Mouse (Mus musculus) R1 (cell line): Measurements from ENCODE around the gene Cops7b.
"Not testable (repeated sequence)": the region's sequence is repeated elsewhere in the genome, so short reads cannot be mapped to it uniquely, and the experiment has no call there.

ENCODE experiments used
- DNase-seq: peaks from one replicate; pipeline ENCODE4 v3.0.0-alpha.2; 2018; ENCODE audit warnings: low read depth, low spot score

Gene Cops7b

DNA sequence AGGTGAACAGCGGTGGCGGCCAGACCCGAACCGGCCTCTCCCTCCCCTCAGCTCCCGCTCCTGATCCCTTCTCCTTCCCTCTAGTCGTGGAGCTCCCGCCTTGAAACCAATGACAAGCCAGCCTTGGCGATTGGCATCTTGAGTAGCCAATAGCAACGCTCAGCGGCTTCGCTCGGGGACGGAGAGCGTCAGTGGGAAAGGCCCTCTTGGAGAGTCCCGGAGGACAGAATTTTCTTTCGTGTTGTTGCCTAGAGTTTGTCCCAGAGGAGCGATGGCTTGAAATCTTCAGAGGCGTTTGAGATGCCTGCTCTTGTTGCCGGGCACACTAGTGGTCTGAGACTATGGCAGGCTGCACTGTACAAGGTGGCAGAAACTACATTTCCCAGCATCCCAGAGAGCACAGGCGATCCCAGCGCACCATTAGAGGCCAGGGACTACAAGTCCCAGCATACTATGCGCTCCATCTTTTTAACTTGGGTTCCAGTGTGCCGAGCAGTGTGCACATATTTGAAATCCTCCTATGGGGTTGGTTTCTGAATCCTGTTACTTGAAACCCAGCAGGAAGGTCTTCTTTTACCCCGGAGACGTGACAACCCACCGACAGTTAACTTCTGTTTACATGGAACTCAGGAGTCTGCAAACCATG, at the start of gene Cops7b, which contains the start of gene Pde6d:
Gene Cops7b (plus strand): TSS at position 454 of the 646 bp plus-strand sequence.
Gene Pde6d (minus strand): TSS at position 179 of the 646 bp plus-strand sequence.
- peak; percentile 99 for DNase-seq

DNA sequence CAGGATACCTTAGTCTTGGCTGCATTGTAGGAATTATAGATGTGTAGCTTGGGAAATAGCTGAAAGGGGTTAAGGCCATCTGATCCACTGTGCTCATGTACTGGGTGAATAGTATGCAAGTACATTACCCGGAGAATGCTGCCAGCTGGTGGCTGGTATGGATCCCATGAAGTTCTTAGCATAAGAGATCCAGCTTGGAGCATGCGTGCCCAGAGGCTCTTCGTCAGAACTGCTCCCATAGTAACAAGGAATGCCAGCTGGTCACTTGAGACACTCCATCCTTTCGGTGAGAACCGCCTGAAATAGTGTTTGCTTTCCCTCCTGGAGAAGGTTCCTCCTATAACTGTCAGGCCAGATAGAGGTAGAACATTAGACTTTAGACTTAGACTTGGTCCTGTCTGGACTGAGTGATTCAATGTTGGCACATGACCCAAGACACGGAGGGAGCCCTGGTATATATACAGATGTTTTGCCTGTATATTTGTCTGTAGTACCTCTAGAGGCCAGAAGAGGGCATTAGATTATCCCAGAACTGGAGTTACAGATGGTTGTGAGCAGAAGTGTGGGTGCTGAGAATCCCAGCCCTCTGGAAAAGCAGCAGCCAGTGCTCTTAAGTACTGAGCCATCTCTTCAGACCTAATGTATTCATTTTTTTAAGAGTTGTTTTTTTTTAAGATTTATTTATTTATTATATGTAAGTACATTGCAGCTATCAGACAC, 49.1 kb upstream of the Cops7b start:
- DNase-seq, result peak; percentile 87

DNA sequence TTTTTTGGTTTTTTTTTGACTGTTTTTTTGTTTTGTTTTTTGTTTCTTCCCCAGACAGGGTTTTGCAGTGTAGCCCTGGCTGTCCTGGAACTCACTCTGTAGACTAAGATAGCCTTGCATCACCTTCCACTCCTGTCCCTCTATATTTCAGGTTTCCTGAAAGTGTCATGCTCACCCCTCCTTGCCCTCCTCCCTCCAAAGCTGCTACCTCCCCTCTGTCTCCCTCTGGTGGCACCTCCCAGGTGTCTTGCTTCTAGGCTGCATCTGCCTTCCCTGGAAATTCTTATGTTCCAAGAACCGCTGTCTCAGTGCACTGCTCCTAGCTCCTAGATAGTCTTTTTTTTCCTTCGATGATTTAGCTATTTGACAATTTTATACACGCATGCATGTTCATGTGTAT, 44.3 kb upstream of the Cops7b start:
- DNase-seq, result peak; percentile 78

DNA sequence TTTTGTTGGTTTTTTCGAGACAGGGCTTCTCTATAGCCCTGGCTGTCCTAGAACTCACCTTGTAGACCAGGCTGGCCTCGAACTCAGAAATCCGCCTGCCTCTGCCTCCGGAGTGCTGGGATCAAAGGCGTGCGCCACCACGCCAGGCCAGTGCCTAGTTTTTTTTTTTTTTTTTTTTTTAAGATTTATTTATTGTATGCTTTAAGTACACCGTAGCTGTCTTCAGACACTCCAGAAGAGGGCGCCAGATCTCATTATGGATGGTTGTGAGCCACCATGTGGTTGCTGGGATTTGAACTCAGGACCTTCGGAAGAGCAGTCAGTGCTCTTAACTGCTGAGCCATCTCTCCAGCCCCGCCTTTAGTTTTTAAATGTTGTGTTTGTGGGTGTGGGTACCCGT, 43.1 kb upstream of the Cops7b start:
- DNase-seq, result not testable (repeated sequence)

DNA sequence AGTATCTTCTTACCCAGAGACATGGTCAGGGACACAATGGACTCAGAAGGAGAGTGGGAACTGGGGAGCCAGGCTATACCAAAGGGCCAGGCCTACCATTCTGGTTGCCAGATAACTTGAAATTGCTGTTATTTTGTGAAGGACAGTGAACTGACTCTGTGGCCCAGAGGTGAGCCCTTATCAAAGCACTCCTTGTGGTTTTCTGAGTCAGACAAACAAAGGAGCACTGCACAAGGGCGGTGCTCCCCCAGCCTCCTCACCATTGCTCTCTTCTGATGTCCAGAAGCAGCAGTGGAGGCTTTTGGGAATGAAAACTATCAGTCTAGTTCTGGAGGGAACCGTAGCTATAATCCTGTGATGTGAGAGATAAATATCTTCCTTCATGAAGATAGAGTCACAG, 40.1 kb upstream of the Cops7b start:
- DNase-seq, result no peak

DNA sequence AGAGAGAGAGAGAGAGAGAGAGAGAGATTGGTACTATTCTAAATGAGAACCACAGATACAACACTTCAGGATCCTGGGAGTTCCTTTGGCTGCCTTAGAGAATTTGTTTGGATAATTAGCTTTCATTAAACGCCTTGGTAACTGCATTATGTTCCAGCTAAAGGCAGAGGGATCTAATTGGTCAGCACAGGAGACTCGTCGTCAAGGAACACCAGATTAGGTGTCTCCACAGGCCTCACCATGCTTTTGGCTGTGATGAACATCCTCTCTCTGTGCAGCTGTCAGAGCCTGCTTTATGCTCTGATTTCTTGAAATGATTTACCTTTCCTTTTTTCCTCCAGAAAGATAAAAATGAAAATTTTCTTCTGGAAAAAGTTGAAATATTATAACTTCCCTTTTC, 35.9 kb upstream of the Cops7b start:
- DNase-seq, result no peak

DNA sequence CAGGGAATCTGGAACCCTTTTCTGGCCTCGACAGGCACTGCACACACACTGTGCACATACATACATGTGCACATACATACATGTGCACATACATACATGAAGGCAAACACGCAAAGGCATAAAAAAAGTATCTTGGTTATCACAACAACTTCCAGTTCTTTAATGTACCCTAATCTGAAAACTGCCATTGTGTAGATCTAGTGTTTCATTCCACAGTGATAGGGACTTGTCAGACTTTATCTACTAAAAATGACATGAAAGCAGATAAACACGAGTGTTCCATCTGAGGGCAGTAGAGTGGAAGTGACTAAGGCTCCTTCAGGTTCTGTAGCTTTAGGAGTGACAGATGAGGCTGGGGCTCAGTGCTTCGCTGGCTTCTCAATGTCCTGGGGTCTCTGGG, 31.4 kb upstream of the Cops7b start:
- DNase-seq, result no peak

DNA sequence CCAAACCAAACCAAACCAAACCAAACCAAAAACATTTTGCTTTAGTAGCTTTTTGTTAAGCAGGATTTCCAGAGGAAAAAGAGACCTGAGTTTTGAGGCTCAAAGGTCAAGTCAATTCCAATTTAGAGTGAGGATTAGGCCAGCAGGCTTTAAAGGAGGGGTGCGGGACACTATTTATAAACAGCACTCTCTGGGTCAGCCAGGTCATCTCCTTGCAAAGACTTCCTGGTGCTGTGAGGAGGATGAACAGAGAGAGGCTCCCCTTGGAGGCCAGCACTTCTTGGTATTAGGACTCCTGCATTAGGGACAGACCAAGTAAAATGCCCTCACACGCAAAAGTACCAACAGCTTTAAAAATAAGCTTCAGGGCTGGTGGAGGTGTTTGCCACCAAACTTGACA, 30.8 kb upstream of the Cops7b start:
- no peak for DNase-seq

DNA sequence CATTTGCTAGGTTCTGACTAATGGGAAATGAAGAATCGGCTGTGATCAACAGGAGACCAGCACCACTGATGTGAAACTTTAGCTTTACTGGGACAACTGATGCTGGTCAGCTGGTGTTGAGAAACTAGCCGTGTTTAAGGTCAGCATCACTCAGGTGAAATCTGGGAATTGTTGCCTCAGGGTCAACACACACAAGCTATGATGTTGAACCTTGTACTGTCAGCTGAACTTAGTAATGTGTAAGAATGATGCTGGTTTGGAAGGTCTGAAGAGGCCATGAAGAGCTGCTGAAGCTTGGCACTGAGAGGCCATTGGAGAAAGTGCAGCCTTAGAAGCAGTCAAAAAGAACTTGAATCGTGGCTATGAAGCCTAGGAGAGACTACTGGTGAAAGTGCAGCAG, 27.0 kb upstream of the Cops7b start:
- no peak for DNase-seq

DNA sequence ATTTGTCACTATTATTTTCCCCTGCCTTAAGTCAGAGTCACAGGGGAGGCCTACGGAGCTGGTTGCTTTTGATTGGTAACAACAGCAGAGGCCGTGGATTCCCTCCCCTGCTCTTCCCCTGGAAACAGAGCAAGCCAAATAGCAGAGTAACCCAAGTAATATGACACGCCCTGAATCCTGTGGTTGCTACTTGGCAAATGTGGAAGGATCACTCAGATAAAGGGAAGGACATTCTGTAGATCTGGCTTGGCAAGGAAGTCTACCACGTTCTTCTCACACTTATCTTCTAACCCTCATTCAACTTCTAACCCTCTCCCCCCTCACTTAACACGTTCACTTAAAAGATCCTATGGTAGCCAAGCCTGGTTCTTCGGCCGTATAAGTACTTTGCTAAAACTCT, 24.8 kb upstream of the Cops7b start:
- no peak for DNase-seq

DNA sequence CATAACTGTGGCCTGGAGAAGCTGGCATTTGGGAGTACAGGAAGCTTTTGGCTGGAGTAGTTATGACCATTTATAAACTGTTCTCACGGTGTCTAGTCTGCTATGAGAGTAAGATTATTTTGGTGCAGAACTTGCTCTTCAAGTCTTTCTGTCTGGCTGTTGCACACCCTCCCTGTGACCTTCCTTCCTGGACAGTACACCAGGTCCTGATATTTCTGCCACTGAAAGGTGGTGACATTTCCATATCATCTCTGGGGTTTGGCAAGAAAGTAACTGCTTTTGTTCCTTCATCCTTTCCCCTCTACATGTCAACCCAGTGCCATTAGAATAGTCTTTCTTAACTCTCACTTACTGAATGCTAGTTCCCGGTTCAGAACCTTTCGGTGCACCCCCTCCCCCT, 23.5 kb upstream of the Cops7b start:
- DNase-seq, result no peak

DNA sequence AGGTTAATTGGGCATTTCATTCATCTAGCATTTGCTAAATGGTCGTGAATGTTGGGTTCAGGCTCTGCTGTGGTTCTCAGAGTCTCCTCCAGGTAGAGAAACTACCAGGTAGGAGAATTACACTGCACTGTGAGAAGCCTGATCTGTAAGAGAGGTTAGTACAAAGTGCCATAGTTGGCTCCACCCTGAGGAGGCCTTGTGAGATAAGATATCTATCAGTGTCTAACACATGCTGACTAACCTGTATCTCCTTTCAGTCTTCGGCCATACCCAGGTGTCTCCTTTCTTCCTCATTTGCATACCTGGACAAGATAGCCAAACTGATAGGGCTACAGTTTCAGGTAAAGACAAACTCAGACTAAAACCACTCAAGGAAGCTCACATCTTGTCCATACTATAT, 20.0 kb upstream of the Cops7b start:
- DNase-seq, result no peak

DNA sequence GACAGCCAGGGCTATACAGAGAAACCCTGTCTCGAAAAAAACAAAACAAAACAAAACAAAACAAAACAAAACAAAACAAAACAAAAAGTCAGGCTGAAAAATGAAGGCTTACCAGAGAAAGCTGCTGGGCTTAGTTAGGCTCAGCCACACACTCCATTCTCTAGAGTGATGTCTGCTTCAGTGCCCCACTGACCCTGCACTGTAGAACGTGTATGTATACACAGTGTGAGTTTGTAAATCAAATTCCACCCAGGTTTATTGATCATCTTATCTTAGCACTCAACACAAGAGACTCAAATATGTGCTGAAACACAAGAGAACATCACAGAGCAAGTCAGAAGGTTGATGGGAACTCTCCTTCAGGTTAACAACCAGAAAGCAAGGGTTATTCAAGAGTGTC, 14.3 kb upstream of the Cops7b start:
- no peak for DNase-seq

DNA sequence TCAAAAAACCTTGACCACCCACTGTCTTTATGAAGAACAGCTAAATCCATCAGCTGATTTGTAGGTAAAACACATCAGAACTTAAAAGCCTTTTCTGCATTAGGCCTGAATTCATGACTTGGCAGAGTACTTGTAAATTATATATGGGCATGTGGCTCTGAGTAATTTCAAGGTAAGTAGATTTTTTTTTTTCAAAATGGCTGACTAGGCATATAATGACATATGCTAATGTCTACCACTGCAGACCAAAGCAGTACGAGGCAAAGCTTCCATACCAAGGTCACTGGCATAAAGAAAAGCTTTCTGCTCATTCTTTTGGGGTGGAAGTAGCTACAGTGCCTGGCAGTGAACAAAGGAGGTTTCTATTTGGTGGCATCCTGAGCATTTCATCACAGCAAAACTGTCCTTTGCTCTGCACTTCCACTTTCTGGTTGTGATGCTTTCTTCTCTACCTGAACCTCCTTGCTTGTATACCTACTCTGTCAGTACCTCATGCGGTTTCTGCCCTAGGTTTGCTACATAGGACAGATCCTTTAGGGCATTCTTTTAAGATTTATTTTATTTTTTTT, 13.3 kb upstream of the Cops7b start:
- DNase-seq, result no peak

DNA sequence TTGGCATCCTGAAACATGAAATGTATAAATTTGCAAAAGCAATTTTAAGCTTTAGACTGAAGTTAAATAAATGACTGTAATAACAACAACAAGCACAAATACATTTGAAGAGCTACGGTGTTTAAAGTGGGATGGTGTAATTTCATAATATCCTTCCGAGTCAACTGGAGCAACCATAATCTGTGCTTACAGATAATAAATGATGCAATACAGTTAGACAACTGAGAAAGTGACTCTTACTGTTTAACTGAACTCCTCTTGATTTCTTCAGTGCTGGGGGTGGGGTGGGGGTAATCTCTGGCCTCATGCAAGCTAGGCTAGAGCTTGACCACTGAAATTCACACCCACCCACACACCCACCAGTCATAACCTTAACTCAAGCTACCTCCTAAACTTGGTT, 11.3 kb upstream of the Cops7b start:
- no peak for DNase-seq

DNA sequence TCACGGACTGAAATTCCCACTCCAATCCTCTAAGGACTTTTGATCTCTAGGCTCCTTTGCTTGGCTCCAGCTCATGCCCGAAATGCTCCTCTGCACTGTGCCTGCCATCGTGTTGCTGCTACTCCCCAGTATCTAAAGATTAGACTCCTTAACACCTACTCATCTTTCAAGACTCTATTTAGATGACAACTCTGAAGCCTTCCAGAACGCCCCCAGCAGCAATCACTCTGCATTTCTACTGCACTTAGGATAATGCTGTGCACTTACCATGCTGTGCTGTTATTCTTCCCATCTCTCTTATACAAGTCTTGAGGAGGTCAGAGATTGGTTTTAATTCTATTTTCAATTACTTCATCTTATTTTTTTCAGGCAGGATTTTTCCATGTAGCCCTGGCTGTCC, 10.8 kb upstream of the Cops7b start:
- DNase-seq, result no peak

DNA sequence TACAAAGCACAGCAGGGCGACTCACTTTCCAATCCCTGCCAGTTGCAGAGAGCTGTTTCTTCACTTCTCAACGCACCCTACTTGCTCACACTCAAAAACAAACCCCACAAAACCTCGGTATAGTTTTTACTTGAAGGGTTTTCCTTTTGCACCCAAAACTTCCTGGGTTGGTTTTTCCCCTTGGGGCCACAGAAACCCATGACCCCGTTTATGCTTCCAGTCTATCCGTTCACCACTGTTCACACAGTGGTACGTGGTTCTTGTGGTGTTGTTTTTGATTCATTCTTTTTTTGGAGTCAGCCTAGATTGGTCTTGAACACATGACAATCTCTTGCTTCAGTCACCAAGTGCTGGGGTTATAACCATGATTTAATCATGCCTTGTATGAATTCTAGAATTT, 2.3 kb upstream of the Cops7b start:
- no peak for DNase-seq

DNA sequence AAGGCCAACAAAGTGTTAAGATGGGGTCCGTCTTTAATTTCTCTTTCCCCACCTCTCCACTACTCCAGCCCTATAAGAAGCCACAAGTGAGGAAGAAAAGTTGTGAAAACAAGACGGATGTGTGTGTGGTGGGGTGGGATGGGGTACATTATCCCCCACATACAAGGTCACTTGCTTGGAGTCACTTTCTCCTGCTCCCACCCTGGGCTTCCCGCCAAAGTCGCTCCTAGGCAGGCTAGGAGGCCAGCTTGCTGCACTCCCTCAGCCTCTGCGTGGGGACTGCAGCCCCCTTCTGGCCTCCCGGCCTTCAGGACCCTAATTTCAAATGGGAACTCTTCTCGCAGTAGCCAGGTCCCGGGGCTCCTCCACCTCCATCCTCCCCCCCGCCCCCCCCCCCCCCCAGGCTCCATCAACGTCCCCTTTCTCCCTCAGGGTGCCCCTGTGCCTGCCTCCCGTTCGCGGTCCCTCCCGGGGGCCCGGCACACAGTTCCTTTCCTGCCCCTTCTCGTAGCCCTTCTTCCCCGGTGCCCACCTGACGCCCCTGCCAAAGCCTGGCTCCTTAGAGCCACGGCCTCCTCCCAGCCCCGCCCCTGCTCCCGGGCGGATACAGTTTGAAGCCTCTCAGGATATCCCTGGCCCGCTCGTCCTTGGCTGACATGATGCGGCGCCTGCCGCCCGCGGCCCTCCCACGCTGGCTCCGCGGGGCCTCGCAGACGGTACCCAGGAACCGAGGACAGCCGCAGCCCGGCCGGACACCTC, 833 bp upstream of the Cops7b start:
- peak; percentile 19 for DNase-seq

DNA sequence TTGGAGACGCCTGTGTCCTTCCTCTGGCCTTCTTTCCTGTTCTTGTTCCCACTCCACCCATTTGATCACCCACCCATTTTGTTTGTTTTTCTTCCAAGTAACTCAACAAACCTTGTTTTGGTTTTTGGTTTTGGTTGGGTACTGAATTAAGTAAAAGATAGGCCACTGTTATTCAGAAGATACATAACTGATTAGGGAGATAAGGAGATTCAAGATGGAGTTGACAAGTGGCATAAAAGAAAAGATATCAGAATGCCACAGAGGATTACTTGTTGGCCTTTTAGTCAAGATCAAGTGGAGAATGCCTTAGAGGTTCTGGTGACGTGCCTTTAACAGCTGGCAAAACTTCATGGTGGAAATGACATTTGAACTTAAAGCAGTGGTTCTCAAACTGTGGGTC, 1.0 kb downstream of the Cops7b start:
- DNase-seq, result no peak

DNA sequence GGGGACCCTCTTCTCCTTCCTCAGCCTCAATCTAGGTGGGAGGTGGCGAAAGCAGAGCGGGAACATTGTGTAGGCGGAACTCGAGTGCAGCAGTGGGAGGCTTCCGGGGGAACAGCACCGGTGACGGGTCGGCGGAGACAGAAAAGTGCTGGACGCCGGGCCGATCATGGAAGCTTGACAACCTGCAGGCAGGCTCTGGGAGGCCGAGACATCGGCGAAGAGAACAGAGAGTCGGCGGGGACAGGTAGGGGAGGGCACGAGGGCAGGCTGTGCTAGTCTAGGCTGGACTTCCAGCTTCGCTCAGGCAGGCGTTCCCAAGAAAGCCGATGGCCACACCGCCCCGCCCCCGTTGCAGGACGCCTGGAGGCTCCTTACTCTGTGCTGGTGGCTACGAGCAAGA, 4.3 kb downstream of the Cops7b start:
- peak; percentile 90 for DNase-seq

DNA sequence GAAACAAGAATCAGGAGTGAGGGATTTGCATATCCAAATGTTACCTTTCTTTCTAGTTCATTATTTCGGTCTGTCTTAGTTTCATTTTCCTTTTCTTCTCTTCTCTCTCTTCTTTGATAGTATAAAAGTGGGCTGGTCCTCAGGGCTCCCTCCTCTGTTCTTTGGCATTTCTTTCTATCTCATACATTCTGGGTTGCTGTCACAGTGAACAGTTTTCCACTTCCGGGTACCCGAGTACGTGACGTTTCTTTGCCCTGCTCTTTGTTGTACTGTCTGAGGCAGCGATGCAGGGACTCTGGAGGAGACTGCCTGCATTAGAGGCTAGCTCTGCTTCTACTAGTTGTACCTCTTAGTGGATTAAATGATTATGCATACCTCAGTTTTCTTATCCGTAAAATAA, 11.8 kb downstream of the Cops7b start:
- no peak for DNase-seq

DNA sequence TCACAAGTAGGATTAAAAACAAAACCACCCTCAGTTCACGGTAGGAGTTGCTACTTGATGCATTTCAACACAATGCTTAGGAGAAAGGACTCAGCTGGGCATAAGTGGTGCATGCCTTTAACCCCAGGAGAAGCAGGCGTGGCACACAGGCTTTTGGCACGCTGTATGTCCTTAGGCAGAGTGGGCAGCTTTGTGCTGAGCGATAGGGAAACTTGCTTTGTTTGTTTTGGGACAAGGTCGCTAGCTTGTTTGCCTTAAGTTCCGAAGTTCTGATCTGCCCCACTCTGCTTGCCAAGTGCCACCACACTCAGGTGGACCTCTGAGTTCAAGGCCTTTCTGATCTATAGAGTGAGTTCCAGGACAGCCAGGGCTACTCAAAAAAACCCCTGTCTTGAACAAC, 12.6 kb downstream of the Cops7b start:
- DNase-seq, result no peak
